Mouse (Mus musculus) neutrophil, adult 83 days (primary cell): ENCODE measurements around the gene Rprm. TPM values are rescaled to one million over a fixed set of nuclear protein-coding genes. Genes with fewer than 3 reads are reported as not detected.

Experiments
- total RNA-seq, 2 experiments: library from RNA; stranded (reverse); gene quantifications; one replicate each; pipeline ENCODE4 v1.2.4; 2023

The Rprm gene
- not detected for total RNA-seq

DNA sequence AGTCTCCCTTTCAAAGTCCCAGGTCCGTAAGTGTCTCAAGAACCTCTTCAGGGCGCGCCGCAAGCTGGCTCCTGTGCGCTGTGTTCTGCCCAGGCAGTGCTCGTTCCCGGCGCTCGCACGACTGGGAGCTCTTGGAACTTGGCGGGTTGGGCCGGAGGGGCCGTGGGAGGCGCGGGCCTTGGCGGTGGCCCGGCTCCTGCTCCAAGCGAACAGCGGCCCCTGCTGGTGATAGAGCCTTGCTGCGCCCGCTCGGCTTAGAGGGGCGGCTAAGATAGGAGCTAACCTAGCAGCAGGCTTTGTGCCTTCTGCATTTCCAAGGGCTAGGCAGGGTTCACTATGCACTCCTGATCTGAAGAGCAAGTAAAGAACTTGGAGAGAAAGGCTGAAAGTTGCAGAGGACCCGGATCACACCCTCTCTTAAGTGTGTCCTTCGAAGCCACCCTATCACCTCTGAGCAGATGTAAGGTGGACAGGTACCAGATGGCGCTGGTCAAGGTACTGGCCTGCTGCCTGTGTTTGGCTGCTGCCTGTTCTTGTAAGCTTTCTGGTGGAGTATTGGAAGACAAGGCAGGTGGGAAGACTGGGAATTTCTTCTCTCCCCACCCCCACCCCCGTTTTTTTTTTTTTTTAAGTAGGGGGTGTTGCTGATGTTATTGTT is at the start of gene Rprm:
TSS of gene Rprm (minus strand) at position 123 of the 658 bp plus-strand sequence.

